Mouse (Mus musculus) adrenal gland, adult 8-10 months (tissue): Measurements from ENCODE around the gene Drg1. TPM values are rescaled to one million over a fixed set of nuclear protein-coding genes. Genes with fewer than 3 reads are reported as not detected.
"Not testable (repeated sequence)": the region's sequence is repeated elsewhere in the genome, so short reads cannot be mapped to it uniquely, and the experiment has no call there.

Experiments used
- DNase-seq: peaks from one replicate; pipeline ENCODE4 v3.0.0; 2022
- total RNA-seq, 4 experiments: library from RNA; stranded (reverse); gene quantifications; 2 replicates each; pipeline ENCODE4 v1.2.4; 2022

Gene Drg1
- total RNA-seq, 4 experiments from 2014 or later = 104 to 111 (median 110) TPM

GRCm38 (mm10) chr11:3206783-3207182 lies 59.4 kb downstream of the Drg1 start:
- no peak for DNase-seq

GRCm38 (mm10) chr11:3205207-3205606 lies 61.0 kb downstream of the Drg1 start:
- DNase-seq = no peak

- DNase-seq = no peak
Measured at GRCm38 (mm10) chr11:3203771-3204170, 62.4 kb downstream of the Drg1 start.

GRCm38 (mm10) chr11:3202781-3203441 lies 63.3 kb downstream of the Drg1 start:
- peak; percentile 62 for DNase-seq

DNA sequence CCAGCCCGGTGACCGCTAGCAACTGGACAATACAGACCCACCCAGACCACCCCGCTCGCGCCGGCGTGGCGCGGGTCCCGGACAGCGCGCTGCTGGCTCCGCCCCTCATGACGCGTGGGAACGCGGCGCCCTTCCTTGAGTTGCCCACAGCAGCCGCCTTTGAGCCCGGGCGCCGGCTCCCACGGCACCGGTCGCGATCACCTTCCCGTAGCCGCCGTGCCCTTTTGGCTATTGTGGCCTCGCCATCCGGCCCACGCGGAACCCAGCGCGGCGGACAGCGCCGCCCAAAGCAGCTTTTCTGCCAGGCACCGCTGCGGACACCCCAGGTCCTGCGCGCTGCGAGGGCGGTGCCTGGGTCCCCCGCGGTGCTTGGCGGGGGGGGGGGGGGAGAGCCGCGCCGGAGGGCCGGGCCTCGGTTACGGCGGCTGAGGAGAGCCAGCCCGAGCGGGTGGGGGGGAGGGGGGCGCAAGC lies 63.9 kb downstream of the Drg1 start, which contains the start of gene Eif4enif1:
TSS of gene Eif4enif1 (plus strand) at position 162 of the 471 bp plus-strand sequence.
- peak; percentile 86 for DNase-seq

- DNase-seq = no peak
Measured at GRCm38 (mm10) chr11:3201326-3202230, 64.6 kb downstream of the Drg1 start.

DNA sequence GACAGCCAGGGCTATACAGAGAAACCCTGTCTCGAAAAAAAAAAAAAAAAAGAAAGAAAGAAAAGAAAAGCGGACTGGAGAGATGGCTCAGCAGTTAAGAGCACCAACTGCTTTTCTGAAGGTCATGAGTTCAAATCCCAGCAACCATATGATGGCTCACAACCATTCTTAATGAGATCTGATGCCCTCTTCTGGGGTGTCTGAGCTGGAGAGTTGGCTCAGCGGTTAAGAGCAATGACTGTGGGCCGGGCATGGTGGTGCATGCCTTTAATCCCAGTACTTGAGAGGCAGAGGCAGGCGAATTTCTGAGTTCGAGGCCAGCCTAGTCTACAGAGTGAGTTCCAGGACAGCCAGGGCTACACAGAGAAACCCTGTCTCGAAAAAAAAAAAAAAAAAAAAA lies 65.6 kb downstream of the Drg1 start:
- not testable (repeated sequence) for DNase-seq

- DNase-seq = no peak
Measured at GRCm38 (mm10) chr11:3193363-3193762, 72.9 kb downstream of the Drg1 start, which contains the start of gene Sfi1. TSS of gene Sfi1 (minus strand) at chr11:3193463.

GRCm38 (mm10) chr11:3182707-3183106 lies 83.5 kb downstream of the Drg1 start:
- not testable (repeated sequence) for DNase-seq

GRCm38 (mm10) chr11:3181971-3182370 lies 84.2 kb downstream of the Drg1 start:
- not testable (repeated sequence) for DNase-seq

GRCm38 (mm10) chr11:3181250-3181649 lies 85.0 kb downstream of the Drg1 start:
- DNase-seq = peak; percentile 66

- DNase-seq = not testable (repeated sequence)
Measured at GRCm38 (mm10) chr11:3180510-3181160, 85.6 kb downstream of the Drg1 start.

DNA sequence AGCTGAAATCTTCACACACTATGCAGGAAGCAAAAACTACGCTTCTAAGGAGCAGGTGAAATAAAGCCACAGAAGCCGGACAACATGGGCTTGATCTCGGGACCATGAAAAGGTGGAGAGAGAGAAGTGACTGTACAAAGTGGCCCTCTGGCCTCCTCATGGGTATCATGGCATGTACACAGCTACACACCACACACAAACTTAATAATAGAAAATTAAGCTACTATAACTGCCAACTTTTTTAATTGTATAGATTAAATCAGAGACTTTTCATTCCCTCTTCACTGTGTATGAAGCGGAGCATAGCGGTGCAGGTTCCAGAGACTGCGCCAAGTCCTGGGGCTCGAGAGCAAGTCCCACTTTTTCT lies 86.5 kb downstream of the Drg1 start:
- not testable (repeated sequence) for DNase-seq

GRCm38 (mm10) chr11:3178968-3179725 lies 87.1 kb downstream of the Drg1 start:
- DNase-seq = not testable (repeated sequence)

DNA sequence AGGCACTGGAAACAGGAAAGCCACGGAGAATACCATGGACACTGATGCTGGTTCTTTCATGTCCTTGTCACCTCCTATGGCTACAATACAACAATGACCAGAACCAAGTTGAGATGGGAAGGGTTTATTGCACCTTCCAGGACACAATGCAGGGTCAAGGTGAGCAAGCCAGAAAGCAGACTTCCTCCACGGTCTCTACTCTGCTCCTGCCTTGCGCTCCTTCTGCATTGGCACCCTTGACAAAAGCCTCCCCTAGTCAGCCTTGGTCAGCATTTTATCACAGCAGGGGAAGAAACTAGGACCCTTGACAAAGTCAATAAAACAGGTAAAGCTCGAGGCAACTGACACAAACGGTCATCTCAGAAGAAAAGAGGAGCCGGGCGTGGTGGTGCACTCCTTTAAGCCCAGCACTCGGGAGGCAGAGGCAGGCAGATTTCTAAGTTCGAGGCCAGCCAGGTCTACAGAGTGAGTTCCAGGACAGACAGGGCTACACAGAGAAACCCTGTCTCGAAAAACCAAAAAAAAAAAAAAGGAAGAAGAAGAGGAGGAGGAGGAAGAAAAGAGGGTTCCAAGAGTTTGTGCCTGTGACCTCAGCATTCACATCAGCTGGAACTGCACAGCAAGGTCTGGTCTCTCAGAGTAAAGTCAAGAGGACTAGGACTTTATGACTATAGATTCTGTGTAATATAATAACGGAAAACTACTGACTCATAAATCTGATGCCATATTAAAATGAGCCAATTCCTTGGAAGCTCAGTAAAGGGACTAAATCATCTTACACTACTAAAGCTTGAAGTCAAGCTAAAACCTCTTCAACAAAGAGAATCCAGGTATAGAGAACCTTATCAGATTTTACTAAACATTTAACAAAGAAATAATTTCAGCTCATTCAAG lies 92.5 kb downstream of the Drg1 start:
- DNase-seq = peak; percentile 63

DNA sequence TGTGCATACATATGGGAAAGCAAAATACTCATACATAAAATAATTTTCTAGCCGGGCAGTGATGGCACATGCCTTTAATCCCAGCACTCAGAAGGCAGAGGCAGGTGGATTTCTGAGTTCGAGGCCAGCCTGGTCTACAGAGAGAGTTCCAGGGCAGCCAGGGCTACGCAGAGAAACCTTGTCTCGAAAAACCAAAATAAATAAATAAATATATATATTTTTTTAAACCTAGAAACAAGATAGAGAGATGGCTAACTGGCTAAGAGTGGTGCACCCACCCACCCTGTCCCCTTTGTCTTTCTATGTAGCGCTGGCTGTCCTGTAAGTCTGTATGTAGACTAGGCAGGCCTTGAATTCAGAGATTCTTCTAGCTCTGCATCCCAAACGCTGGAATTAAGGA lies 93.7 kb downstream of the Drg1 start:
- not testable (repeated sequence) for DNase-seq

DNA sequence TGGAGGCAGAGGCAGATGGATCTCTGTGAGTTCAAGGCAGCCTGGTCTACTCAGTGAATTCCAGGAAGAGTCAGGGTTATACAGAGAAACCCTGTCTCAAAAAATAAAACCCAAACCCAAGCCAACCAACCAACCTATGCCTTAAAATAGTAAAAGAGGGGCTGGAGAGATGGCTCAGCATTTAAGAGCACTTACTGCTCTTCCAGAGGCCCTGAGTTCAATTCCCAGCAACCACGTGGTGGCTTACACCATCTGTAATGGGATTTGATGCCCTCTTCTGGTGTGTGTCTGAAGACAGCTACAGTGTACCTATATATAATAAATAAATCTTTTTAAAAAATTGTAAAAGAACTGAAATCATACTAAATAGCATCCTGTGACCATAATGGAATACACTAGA lies 94.3 kb downstream of the Drg1 start:
- peak; percentile 47 for DNase-seq

DNA sequence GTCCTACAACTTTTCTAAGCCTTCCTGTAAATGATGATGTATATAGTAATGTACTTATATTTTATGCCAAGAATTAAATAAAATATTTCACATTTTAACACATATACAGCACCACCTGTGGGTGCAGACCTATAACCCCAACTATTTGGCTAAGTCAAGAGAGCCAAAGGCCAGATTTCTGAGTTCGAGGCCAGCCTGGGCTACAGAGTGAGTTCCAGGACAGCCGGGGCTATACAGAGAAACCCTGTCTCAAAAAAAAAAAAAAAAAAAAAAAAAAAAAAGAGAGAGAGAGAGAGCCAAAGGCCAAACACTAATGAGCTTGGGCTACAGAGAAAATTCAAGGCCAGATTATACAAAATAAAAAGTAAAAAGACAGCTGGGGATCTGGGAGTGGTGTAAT lies 97.2 kb downstream of the Drg1 start:
- DNase-seq = peak; percentile 37

DNA sequence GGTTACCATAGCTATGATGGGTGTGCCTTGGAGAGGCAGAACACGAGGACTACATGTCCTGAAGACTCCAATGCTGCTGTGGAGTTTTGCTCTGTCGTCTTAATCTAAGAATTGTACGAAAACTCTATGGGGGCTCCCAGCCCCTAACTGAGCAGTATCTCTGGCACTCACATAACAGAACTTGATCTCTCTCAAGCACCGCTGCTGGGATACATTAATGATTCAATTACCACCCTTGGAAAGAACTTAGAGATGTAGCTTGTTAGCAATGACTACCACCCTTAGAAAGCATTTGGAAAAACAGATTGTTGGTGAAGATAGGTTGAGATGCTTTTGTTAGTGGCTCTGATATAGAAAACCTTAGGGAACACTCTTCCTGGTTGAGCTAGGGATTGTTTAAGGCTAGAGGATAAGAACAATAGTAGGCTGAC lies 98.6 kb downstream of the Drg1 start:
- peak; percentile 31 for DNase-seq

GRCm38 (mm10) chr11:3167129-3167528 lies 99.1 kb downstream of the Drg1 start:
- not testable (repeated sequence) for DNase-seq

GRCm38 (mm10) chr11:3166321-3166720 lies 99.9 kb downstream of the Drg1 start:
- not testable (repeated sequence) for DNase-seq
